Mouse (Mus musculus) kidney, adult 2 months (tissue): ENCODE measurements around the gene Zpbp2. TPM values are rescaled to one million over a fixed set of nuclear protein-coding genes. Genes with fewer than 3 reads are reported as not detected.

Source experiments
- DNase-seq: peaks from one replicate; pipeline ENCODE4 v3.0.0; 2021
- H3K27ac ChIP-seq: fragments of 200-500 bp; 2 replicates; pipeline ENCODE4 v1.5.1; 2012; ENCODE audit warnings: low read depth, low read length, control low read depth, inconsistent platforms; ENCODE audit not compliant: insufficient read depth
- H3K27me3 ChIP-seq: fragments of 200-500 bp; replicated peaks from 2 replicates; pipeline ENCODE4 v1.6.1; 2012; ENCODE audit warnings: mild to moderate bottlenecking, moderate library complexity, low read length, inconsistent platforms; ENCODE audit not compliant: control insufficient read depth, insufficient read depth
- H3K36me3 ChIP-seq: fragments of 200-500 bp; 2 replicates; pipeline ENCODE4 v1.6.1; 2012; ENCODE audit warnings: mild to moderate bottlenecking, moderate library complexity, low read length, inconsistent platforms; ENCODE audit not compliant: control insufficient read depth, insufficient read depth
- H3K4me1 ChIP-seq: fragments of 200-500 bp; 2 replicates; pipeline ENCODE4 v1.6.1; 2011; ENCODE audit warnings: low read length; ENCODE audit not compliant: control insufficient read depth, insufficient read depth
- H3K4me3 ChIP-seq: fragments of 200-500 bp; 2 replicates; pipeline ENCODE4 v1.5.1; 2011; ENCODE audit warnings: mild to moderate bottlenecking, low read depth, low read length, control low read depth; ENCODE audit not compliant: insufficient read depth
- CTCF ChIP-seq: fragments of 200-500 bp; conservative IDR thresholded peaks from 2 replicates; pipeline ENCODE4 v1.5.1; 2011; ENCODE audit warnings: low read depth, mild to moderate bottlenecking, control low read depth, low read length, moderate library complexity, mixed read lengths; ENCODE audit not compliant: insufficient read depth, insufficient read length
- POLR2A ChIP-seq: fragments of 200-500 bp; IDR thresholded peaks from one replicate; pipeline ENCODE4 v1.6.1; 2011; ENCODE audit warnings: low read depth, low read length, control low read depth
- WGBS: fragments of 180-500 bp; shearing (Covaris S2); methylation state at CpG from one replicate; pipeline ENCODE4 v1.1.7; 2018; 5-methylcytosine and 5-hydroxymethylcytosine counted together
- polyA plus RNA-seq: library from polyadenylated mRNA; depleted of rRNA; stranded (reverse); fragments of >200 nt; gene quantifications from 2 replicates; pipeline ENCODE4 v1.2.3, GENCODE M21; 2012

Gene Zpbp2
- polyA plus RNA-seq, 1 experiment = 0.34 TPM

- 77% methylated on average over 17 of the region's 17 CpGs for WGBS
- DNase-seq = no peak
- Histone ChIP-seq H3K27ac (no peak overlapping the region), H3K36me3 (no peaks in the 10 kb centered on the region; the same call in 1 of the 2 replicates), H3K4me1 (no peaks in the 10 kb centered on the region; the same call in 1 of the 2 replicates), H3K27me3 (no peaks in the 10 kb centered on the region), H3K4me3 (no peak overlapping the region)
- no peak for TF ChIP-seq CTCF
- TF ChIP-seq POLR2A = no peak
Observed at GRCm38 (mm10) chr11:98581286-98582029, 30.6 kb downstream of the Zpbp2 start.

GRCm38 (mm10) chr11:98582030-98582388 is 31.1 kb downstream of the Zpbp2 start:
- Histone ChIP-seq H3K4me3 (no peak overlapping the region), H3K27me3 (no peaks in the 10 kb centered on the region), H3K4me1 (no peaks in the 10 kb centered on the region; the same call in 1 of the 2 replicates), H3K27ac (no peak overlapping the region), H3K36me3 (no peaks in the 10 kb centered on the region; the same call in 1 of the 2 replicates)
- TF ChIP-seq POLR2A (no peak), CTCF (no peak)
- no peak for DNase-seq
- 91% methylated on average over 8 of the region's 8 CpGs for WGBS

- 89% methylated on average over 12 of the region's 12 CpGs for WGBS
- Histone ChIP-seq H3K4me1 (no peaks in the 10 kb centered on the region; the same call in 1 of the 2 replicates), H3K36me3 (no peaks in the 10 kb centered on the region; the same call in 1 of the 2 replicates), H3K27ac (no peak overlapping the region), H3K4me3 (no peak overlapping the region), H3K27me3 (no peaks in the 10 kb centered on the region)
- no peak for TF ChIP-seq POLR2A
- TF ChIP-seq CTCF = no peak
- DNase-seq = no peak
Observed at GRCm38 (mm10) chr11:98582551-98583264, 31.8 kb downstream of the Zpbp2 start.

GRCm38 (mm10) chr11:98583265-98583552 is 32.3 kb downstream of the Zpbp2 start:
- DNase-seq = no peak
- H3K36me3 ChIP-seq = no peaks in the 10 kb centered on the region; the same call in 1 of the 2 replicates
- H3K4me1 ChIP-seq = peaks cover 2% of the 10 kb centered on the region; the same call in 1 of the 2 replicates
- no peak for TF ChIP-seq CTCF
- no peak for TF ChIP-seq POLR2A
- no peaks in the 10 kb centered on the region for H3K27me3 ChIP-seq
- H3K27ac ChIP-seq = no peak overlapping the region
- no peak overlapping the region for H3K4me3 ChIP-seq
- WGBS = 93% methylated on average over 3 of the region's 3 CpGs

- peaks cover 2% of the 10 kb centered on the region; the same call in 1 of the 2 replicates for H3K4me1 ChIP-seq
Observed at GRCm38 (mm10) chr11:98583571-98583970, 32.7 kb downstream of the Zpbp2 start.

GRCm38 (mm10) chr11:98584146-98584545 is 33.2 kb downstream of the Zpbp2 start:
- DNase-seq = no peak
- Histone ChIP-seq H3K4me3 (no peak overlapping the region), H3K36me3 (no peaks in the 10 kb centered on the region; the same call in 1 of the 2 replicates), H3K27ac (no peak overlapping the region), H3K4me1 (peaks cover 4% of the 10 kb centered on the region; the same call in 1 of the 2 replicates), H3K27me3 (no peaks in the 10 kb centered on the region)
- TF ChIP-seq POLR2A (no peak), CTCF (no peak)
- 54% methylated on average over 1 of the region's 1 CpGs for whole genome bisulfite sequencing

More at GRCm38 (mm10) chr11:98583571-98583970, 32.7 kb downstream of the Zpbp2 start:
- no peak overlapping the region for H3K4me3 ChIP-seq
- H3K36me3 ChIP-seq = no peaks in the 10 kb centered on the region; the same call in 1 of the 2 replicates
- no peak for DNase-seq
- 50% methylated on average over 3 of the region's 3 CpGs for WGBS
- H3K27ac ChIP-seq = no peak overlapping the region
- no peaks in the 10 kb centered on the region for H3K27me3 ChIP-seq
- TF ChIP-seq CTCF (0 out of 2 replicates have a peak, but pooled peaks have one; percentile 16), POLR2A (no peak)

GRCm38 (mm10) chr11:98584629-98585177 is 33.8 kb downstream of the Zpbp2 start:
- Histone ChIP-seq H3K4me1 (peaks cover 5% of the 10 kb centered on the region; the same call in 1 of the 2 replicates), H3K4me3 (no peak overlapping the region), H3K27ac (no peak overlapping the region), H3K27me3 (no peaks in the 10 kb centered on the region), H3K36me3 (no peaks in the 10 kb centered on the region; the same call in 1 of the 2 replicates)
- 91% methylated on average over 6 of the region's 6 CpGs for WGBS
- TF ChIP-seq POLR2A (no peak), CTCF (no peak)
- no peak for DNase-seq
